Mouse (Mus musculus) kidney, adult 11 months (tissue): ENCODE data around the gene Wbp2nl.

Experiments
- DNase-seq: peaks from one replicate; pipeline ENCODE4 v3.0.0; 2022

The Wbp2nl gene

GRCm38 (mm10) chr15:82322195-82322594 is 23.4 kb downstream of the Wbp2nl start:
- no peak for DNase-seq

- no peak for DNase-seq
Measured at GRCm38 (mm10) chr15:82325382-82325781, 26.6 kb downstream of the Wbp2nl start.

- DNase-seq: no peak
Measured at GRCm38 (mm10) chr15:82335194-82335593, 36.4 kb downstream of the Wbp2nl start.

GRCm38 (mm10) chr15:82336629-82337028 is 37.9 kb downstream of the Wbp2nl start:
- no peak for DNase-seq

- DNase-seq: no peak
Measured at GRCm38 (mm10) chr15:82337875-82338274, 39.1 kb downstream of the Wbp2nl start.

- DNase-seq: peak; percentile 97
Measured at GRCm38 (mm10) chr15:82338593-82339112, 39.9 kb downstream of the Wbp2nl start, which contains the start of the genes Naga, Pheta2 and Smdt1. Naga (minus strand) TSS chr15:82338925. Pheta2 (plus strand) TSS chr15:82338942. Smdt1 (plus strand) TSS chr15:82338959.

GRCm38 (mm10) chr15:82339150-82339549 is 40.4 kb downstream of the Wbp2nl start:
- no peak for DNase-seq

GRCm38 (mm10) chr15:82339634-82340254 is 41.0 kb downstream of the Wbp2nl start:
- DNase-seq: no peak

- no peak for DNase-seq
Measured at GRCm38 (mm10) chr15:82340414-82341035, 41.8 kb downstream of the Wbp2nl start.

- DNase-seq: peak; percentile 34
Measured at GRCm38 (mm10) chr15:82341036-82341501, 42.3 kb downstream of the Wbp2nl start.

- no peak for DNase-seq
Measured at GRCm38 (mm10) chr15:82341675-82342542, 43.2 kb downstream of the Wbp2nl start.

GRCm38 (mm10) chr15:82342543-82342935 is 43.8 kb downstream of the Wbp2nl start:
- DNase-seq: no peak

GRCm38 (mm10) chr15:82343368-82344287 is 44.9 kb downstream of the Wbp2nl start:
- DNase-seq: peak; percentile 78

- no peak for DNase-seq
Measured at GRCm38 (mm10) chr15:82344971-82345370, 46.2 kb downstream of the Wbp2nl start.

- peak; percentile 98 for DNase-seq
Measured at GRCm38 (mm10) chr15:82345820-82346470, 47.2 kb downstream of the Wbp2nl start.

- no peak for DNase-seq
Measured at GRCm38 (mm10) chr15:82346580-82347302, 48.0 kb downstream of the Wbp2nl start.

- DNase-seq: no peak
Measured at GRCm38 (mm10) chr15:82347303-82347676, 48.5 kb downstream of the Wbp2nl start.

GRCm38 (mm10) chr15:82347852-82348251 is 49.1 kb downstream of the Wbp2nl start:
- DNase-seq: no peak

GRCm38 (mm10) chr15:82348258-82348998 is 49.7 kb downstream of the Wbp2nl start:
- no peak for DNase-seq

GRCm38 (mm10) chr15:82348999-82349341 is 50.2 kb downstream of the Wbp2nl start:
- no peak for DNase-seq
